Mouse (Mus musculus) heart, postnatal 0 days (tissue): Measurements from ENCODE around the gene Asphd2. TPM values are rescaled to one million over a fixed set of nuclear protein-coding genes. Genes with fewer than 3 reads are reported as not detected.

ENCODE experiments used
- ATAC-seq: fragments of 200-750 bp; cut with Nextera tagmentation; 2 replicates; pipeline ENCODE4 v1.8.0; 2017; ENCODE audit warnings: low read depth, moderate number of reproducible peaks, moderate library complexity; ENCODE audit not compliant: insufficient read depth
- DNase-seq: peaks from one replicate; pipeline ENCODE4 v3.0.0-alpha.2; 2016; ENCODE audit warnings: low spot score
- H3K27ac ChIP-seq: fragments of 300-500 bp; sonication (generic); 2 replicates; pipeline ENCODE4 v1.5.1; 2014; ENCODE audit warnings: low read depth, mild to moderate bottlenecking
- H3K27me3 ChIP-seq: fragments of 300-500 bp; sonication (generic); 2 replicates; pipeline ENCODE4 v1.6.1; 2014; ENCODE audit warnings: low read length, mixed read lengths; ENCODE audit not compliant: control insufficient read depth, insufficient read depth
- H3K36me3 ChIP-seq: fragments of 300-500 bp; sonication (generic); replicated peaks from 2 replicates; pipeline ENCODE4 v1.6.1; 2014; ENCODE audit warnings: low read length, mixed read lengths; ENCODE audit not compliant: control insufficient read depth, insufficient read depth
- H3K4me1 ChIP-seq: fragments of 300-500 bp; sonication (generic); 2 replicates; pipeline ENCODE4 v1.6.1; 2014; ENCODE audit warnings: antibody characterized with exemption; ENCODE audit not compliant: control insufficient read depth, insufficient read depth
- H3K4me2 ChIP-seq: fragments of 300-500 bp; sonication (generic); 2 replicates; pipeline ENCODE4 v1.6.1; 2014; ENCODE audit warnings: low read depth, mild to moderate bottlenecking, low read length, moderate library complexity
- H3K4me3 ChIP-seq: fragments of 300-500 bp; sonication (generic); 2 replicates; pipeline ENCODE4 v1.5.1; 2014; ENCODE audit warnings: low read depth, low read length
- H3K9ac ChIP-seq: fragments of 300-500 bp; sonication (generic); replicated peaks from 2 replicates; pipeline ENCODE4 v1.6.1; 2014; ENCODE audit warnings: low read depth, low read length, mixed read lengths
- H3K9me3 ChIP-seq: fragments of 300-500 bp; sonication (generic); replicated peaks from 2 replicates; pipeline ENCODE4 v1.6.1; 2016; ENCODE audit warnings: low read length; ENCODE audit not compliant: control insufficient read depth
- CTCF ChIP-seq: IDR thresholded peaks from 2 replicates; pipeline ENCODE4 v1.5.1; 2016; ENCODE audit warnings: antibody characterized with exemption, control low read depth, low read depth
- EP300 ChIP-seq: IDR thresholded peaks from 2 replicates; pipeline ENCODE4 v1.6.1; 2016; ENCODE audit warnings: antibody characterized with exemption, low read depth
- WGBS: fragments of 180-500 bp; shearing (Covaris S2); extraction: QIAGEN DNeasy Blood & Tissue Kit; methylation state at CpG from one replicate; pipeline ENCODE4 v1.1.7; 2014; 5-methylcytosine and 5-hydroxymethylcytosine counted together
- polyA plus RNA-seq: library from polyadenylated mRNA; unstranded; fragments of >200 nt; fragmentation: Nextera tagmentation; extraction: Ambion mirVana; gene quantifications from 2 replicates; pipeline ENCODE4 v1.2.1, GENCODE M21; 2015
- total RNA-seq: library from RNA; depleted of rRNA; stranded (reverse); fragments of >200 nt; gene quantifications from 2 replicates; pipeline ENCODE4 v1.2.3, GENCODE M21; 2014; ENCODE audit warnings: low replicate concordance

Asphd2 gene
- total and polyA plus RNA-seq, 2 experiments from 2014 or later, result 0.08 to 0.40 TPM

- Histone ChIP-seq H3K36me3 (peaks cover 59% of the 10 kb centered on the region), H3K9me3 (no peaks in the 10 kb centered on the region), H3K4me1 (no peaks in the 10 kb centered on the region), H3K4me3 (no peak overlapping the region), H3K4me2 (no peak overlapping the region), H3K27me3 (no peaks in the 10 kb centered on the region), H3K27ac (no peak overlapping the region), H3K9ac (no peak overlapping the region)
- 87% methylated on average over 10 of the region's 10 CpGs for WGBS
- DNase-seq (no peak), ATAC-seq (no peak)
- TF ChIP-seq CTCF, result no peak
- no peak for TF ChIP-seq EP300
Observed at GRCm38 (mm10) chr5:112368666-112369065, 26.0 kb downstream of the Asphd2 start.

- no peak for DNase-seq
- no peak overlapping the region for H3K4me3 ChIP-seq
- H3K27me3 ChIP-seq, result no peaks in the 10 kb centered on the region
- peaks cover 56% of the 10 kb centered on the region for H3K36me3 ChIP-seq
- H3K4me2 ChIP-seq, result no peak overlapping the region
- ATAC-seq, result no peak
- H3K27ac ChIP-seq, result no peak overlapping the region
- H3K9me3 ChIP-seq, result no peaks in the 10 kb centered on the region
- no peak overlapping the region for H3K9ac ChIP-seq
- no peaks in the 10 kb centered on the region for H3K4me1 ChIP-seq
- WGBS, result 83% methylated on average over 12 of the region's 12 CpGs
- TF ChIP-seq EP300 (no peak), CTCF (no peak)
Observed at GRCm38 (mm10) chr5:112367929-112368328, 26.7 kb downstream of the Asphd2 start.

GRCm38 (mm10) chr5:112367338-112367737, 27.3 kb downstream of the Asphd2 start:
- no peak for ATAC-seq
- Histone ChIP-seq H3K4me3 (no peak overlapping the region), H3K9me3 (no peaks in the 10 kb centered on the region), H3K4me1 (no peaks in the 10 kb centered on the region), H3K36me3 (peaks cover 56% of the 10 kb centered on the region), H3K27me3 (no peaks in the 10 kb centered on the region), H3K4me2 (no peak overlapping the region), H3K27ac (no peak overlapping the region), H3K9ac (no peak overlapping the region)
- TF ChIP-seq CTCF, result no peak
- TF ChIP-seq EP300, result no peak
- DNase-seq, result no peak
- WGBS, result 75% methylated on average over 4 of the region's 4 CpGs

GRCm38 (mm10) chr5:112366879-112367278, 27.8 kb downstream of the Asphd2 start:
- no peaks in the 10 kb centered on the region for H3K27me3 ChIP-seq
- no peak overlapping the region for H3K4me2 ChIP-seq
- no peak overlapping the region for H3K27ac ChIP-seq
- H3K4me1 ChIP-seq, result no peaks in the 10 kb centered on the region
- TF ChIP-seq EP300 (no peak), CTCF (no peak)
- no peak for ATAC-seq
- peaks cover 55% of the 10 kb centered on the region for H3K36me3 ChIP-seq
- H3K9me3 ChIP-seq, result no peaks in the 10 kb centered on the region
- no peak for DNase-seq
- WGBS, result 92% methylated on average over 6 of the region's 6 CpGs
- no peak overlapping the region for H3K9ac ChIP-seq
- no peak overlapping the region for H3K4me3 ChIP-seq

- WGBS, result 72% methylated on average over 10 of the region's 10 CpGs
- no peak for DNase-seq
- H3K4me3 ChIP-seq, result no peak overlapping the region
- no peak for ATAC-seq
- H3K27me3 ChIP-seq, result no peaks in the 10 kb centered on the region
- H3K9ac ChIP-seq, result no peak overlapping the region
- H3K4me1 ChIP-seq, result no peaks in the 10 kb centered on the region
- H3K4me2 ChIP-seq, result no peak overlapping the region
- peaks cover 33% of the 10 kb centered on the region for H3K36me3 ChIP-seq
- no peaks in the 10 kb centered on the region for H3K9me3 ChIP-seq
- H3K27ac ChIP-seq, result no peak overlapping the region
- TF ChIP-seq CTCF (no peak), EP300 (no peak)
Observed at GRCm38 (mm10) chr5:112364184-112364797, 30.4 kb downstream of the Asphd2 start.

GRCm38 (mm10) chr5:112360077-112360476, 34.6 kb downstream of the Asphd2 start:
- Histone ChIP-seq H3K27me3 (no peaks in the 10 kb centered on the region), H3K4me1 (no peaks in the 10 kb centered on the region), H3K9ac (no peak overlapping the region), H3K36me3 (peaks cover 14% of the 10 kb centered on the region), H3K9me3 (no peaks in the 10 kb centered on the region), H3K4me2 (no peak overlapping the region), H3K4me3 (no peak overlapping the region), H3K27ac (no peak overlapping the region)
- WGBS, result 92% methylated on average over 3 of the region's 3 CpGs
- TF ChIP-seq EP300, result no peak
- no peak for TF ChIP-seq CTCF
- DNase-seq (no peak), ATAC-seq (no peak)
